Mouse (Mus musculus) intestine, embryonic 16.5 days (tissue): ENCODE results near the gene 4933427D14Rik. TPM values are rescaled to one million over a fixed set of nuclear protein-coding genes. Genes with fewer than 3 reads are reported as not detected.

Experiments
- ATAC-seq: fragments of 200-750 bp; cut with Nextera tagmentation; 2 replicates; pipeline ENCODE4 v1.8.0; 2017; ENCODE audit warnings: moderate TSS enrichment, moderate library complexity
- H3K27ac ChIP-seq: fragments of 300-500 bp; sonication (generic); 2 replicates; pipeline ENCODE4 v1.5.1; 2014; ENCODE audit warnings: mild to moderate bottlenecking, low read length
- H3K27me3 ChIP-seq: fragments of 300-500 bp; sonication (generic); replicated peaks from 2 replicates; pipeline ENCODE4 v1.6.1; 2014; ENCODE audit warnings: low read length, control low read depth, mixed read lengths; ENCODE audit not compliant: control insufficient read depth, insufficient read depth
- H3K36me3 ChIP-seq: fragments of 300-500 bp; sonication (generic); 2 replicates; pipeline ENCODE4 v1.6.1; 2014; ENCODE audit warnings: low read length, control low read depth; ENCODE audit not compliant: control insufficient read depth, insufficient read depth
- H3K4me1 ChIP-seq: fragments of 300-500 bp; sonication (generic); 2 replicates; pipeline ENCODE4 v1.6.1; 2014; ENCODE audit warnings: low read length, control low read depth, mixed read lengths; ENCODE audit not compliant: control insufficient read depth, insufficient read depth
- H3K4me2 ChIP-seq: fragments of 300-500 bp; sonication (generic); 2 replicates; pipeline ENCODE4 v1.6.1; 2014; ENCODE audit warnings: low read depth, low read length, control low read depth
- H3K4me3 ChIP-seq: fragments of 300-500 bp; sonication (generic); 2 replicates; pipeline ENCODE4 v1.5.1; 2014; ENCODE audit warnings: mild to moderate bottlenecking, low read length
- H3K9ac ChIP-seq: fragments of 300-500 bp; sonication (generic); 2 replicates; pipeline ENCODE4 v1.6.1; 2014; ENCODE audit warnings: low read depth, low read length
- H3K9me3 ChIP-seq: fragments of 300-500 bp; sonication (generic); 2 replicates; pipeline ENCODE4 v1.6.1; 2016; ENCODE audit warnings: low read length, control low read depth; ENCODE audit not compliant: control insufficient read depth
- WGBS: fragments of 180-500 bp; shearing (Covaris S2); extraction: QIAGEN DNeasy Blood & Tissue Kit; methylation state at CpG from one replicate; pipeline ENCODE4 v1.1.7; 2014; 5-methylcytosine and 5-hydroxymethylcytosine counted together
- polyA plus RNA-seq: library from polyadenylated mRNA; unstranded; fragments of >200 nt; fragmentation: Nextera tagmentation; extraction: Ambion mirVana; gene quantifications from 2 replicates; pipeline ENCODE4 v1.2.1, GENCODE M21; 2015

4933427D14Rik gene
- polyA plus RNA-seq, 1 experiment from 2014 or later: 9.5 TPM

DNA sequence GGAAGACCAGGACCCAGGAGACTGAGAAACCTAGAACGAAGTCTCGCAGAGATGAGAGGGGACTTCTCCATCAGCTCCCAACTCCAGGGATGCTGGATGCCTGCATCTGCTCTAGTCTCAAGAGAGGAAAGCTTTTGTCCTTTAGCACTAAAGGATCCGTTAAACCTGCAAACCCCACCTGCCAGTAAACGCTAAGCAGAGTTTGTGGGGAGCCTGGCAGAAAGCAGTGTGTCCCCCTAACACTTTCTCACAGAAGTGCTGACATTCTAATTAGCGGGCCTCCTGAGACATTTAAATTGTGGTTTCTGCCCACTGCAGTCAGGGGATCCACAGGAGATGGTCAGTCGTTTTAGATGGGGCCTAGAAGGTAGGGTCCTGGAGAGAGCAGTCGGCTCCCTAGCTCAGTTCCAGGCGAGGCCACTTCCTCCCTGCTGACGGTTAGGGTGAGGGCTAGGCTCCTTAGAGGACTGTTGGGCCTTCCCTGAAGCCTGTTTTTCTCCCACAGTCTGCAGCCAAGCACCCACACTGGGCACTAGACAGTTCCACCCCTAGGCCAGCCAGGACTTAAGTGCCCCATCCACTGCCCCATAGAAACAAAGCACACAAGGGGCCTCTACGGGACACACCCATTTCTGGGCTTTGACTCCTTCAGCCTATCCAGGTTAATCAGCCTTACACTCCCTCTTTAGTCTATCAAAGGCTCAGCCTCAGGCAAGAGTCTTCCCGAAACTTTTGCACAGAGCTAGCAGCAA lies 70.9 kb downstream of the 4933427D14Rik start:
- no peaks in the 10 kb centered on the region for H3K9me3 ChIP-seq
- H3K4me3 ChIP-seq: peak overlapping the region; percentile 65
- H3K4me1 ChIP-seq: peaks cover 25% of the 10 kb centered on the region
- no peak for ATAC-seq
- peak overlapping the region; percentile 98 for H3K4me2 ChIP-seq
- H3K27me3 ChIP-seq: peaks cover 22% of the 10 kb centered on the region
- H3K9ac ChIP-seq: peak overlapping the region; percentile 69
- 40% methylated on average over 11 of the region's 11 CpGs for WGBS
- H3K27ac ChIP-seq: no peak overlapping the region
- H3K36me3 ChIP-seq: no peaks in the 10 kb centered on the region

DNA sequence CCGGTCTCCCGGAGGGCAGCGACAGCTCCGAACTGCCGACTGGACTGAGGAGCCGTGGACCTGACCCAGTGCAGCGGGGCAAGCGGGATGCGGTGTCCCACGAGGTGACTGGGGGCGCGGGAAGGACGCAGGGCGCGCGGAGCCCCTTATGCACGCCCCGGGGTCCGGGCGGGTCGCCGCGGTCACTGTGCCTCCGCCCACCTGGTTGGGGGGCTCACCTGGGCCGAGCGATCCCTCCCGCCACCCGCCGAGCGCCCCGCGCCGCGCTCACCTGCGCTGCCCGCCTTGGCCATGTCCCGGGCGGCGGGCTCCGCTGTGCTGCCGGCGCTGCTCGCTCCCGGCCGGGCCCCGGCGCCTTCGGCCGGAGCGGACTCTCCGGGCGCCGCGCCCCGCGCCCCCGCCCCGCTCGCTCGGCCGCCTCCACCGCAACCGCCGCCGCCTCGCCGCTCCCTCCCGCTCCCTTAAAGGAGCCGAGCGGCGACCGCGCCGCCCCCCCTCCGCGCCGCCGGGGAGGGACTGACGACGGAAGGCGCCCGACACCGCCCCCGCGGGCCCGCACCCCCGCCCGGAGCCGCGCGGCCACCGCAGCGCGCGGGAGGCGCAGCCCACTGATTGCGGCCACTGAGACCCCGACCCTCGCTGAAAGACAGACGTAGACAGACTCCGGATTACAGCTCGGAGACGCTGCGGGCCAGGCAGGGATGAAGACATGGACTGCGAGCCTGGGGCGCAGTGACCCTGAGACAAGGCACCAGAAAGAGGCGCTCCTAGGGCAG lies 71.7 kb downstream of the 4933427D14Rik start, which contains the start of gene Pitpnm3:
Gene Pitpnm3, minus strand, starts transcription at position 396 of the 776 bp plus-strand sequence.
- under 1% methylated on average over 97 of the region's 107 CpGs for WGBS
- Histone ChIP-seq H3K27ac (no peak within 1 kb of the TSS), H3K36me3 (no peaks in the 10 kb centered on the region), H3K4me3 (peak within 1 kb of the TSS; percentile 65), H3K4me1 (peaks cover 30% of the 10 kb centered on the region), H3K4me2 (peak within 1 kb of the TSS; percentile 98), H3K9ac (peak within 1 kb of the TSS; percentile 69), H3K9me3 (no peaks in the 10 kb centered on the region), H3K27me3 (peaks cover 22% of the 10 kb centered on the region)
- ATAC-seq: peak; percentile 31

DNA sequence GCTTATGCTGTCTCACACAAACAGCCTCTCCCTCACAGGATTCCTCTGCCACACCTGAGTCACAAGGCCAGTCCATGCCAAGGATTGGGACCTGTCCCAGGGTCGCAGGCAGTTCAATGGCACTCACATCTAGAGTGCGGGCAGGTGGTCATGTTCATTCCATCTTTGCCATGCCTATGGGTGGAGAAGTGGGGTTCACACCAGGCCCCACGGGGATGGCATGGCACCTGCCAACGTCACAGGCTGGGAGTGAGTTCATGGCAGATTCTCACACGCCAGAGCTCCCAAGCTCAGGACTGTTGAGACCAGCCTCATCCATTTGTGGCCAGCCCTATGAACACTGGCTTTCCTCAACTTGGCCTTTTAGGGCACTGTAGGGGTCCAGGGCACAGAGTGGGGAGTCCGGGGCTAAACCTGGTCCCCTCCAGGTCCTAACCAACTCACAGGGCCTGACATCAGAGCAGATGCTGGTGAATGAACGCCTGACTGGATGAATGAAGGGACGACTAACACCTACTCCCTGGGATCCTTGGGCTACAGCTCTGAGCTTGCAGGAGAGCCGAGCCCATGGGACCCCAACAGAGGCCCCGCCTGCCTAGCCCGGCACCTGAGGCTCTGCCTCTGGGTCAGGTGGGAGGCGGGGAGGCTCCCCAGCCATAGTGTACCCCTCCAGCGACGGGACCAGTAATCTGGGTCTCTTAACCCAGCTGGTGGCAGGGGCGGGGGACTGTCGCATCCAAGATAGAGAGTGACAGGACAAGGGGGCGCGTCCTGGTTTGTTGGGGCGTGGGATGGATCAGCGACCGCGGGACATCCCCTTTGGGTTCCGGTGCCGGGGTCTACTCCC lies 72.5 kb downstream of the 4933427D14Rik start:
- Histone ChIP-seq H3K4me1 (peaks cover 32% of the 10 kb centered on the region), H3K9ac (peak overlapping the region; percentile 69), H3K36me3 (no peaks in the 10 kb centered on the region), H3K4me3 (peak overlapping the region; percentile 65), H3K9me3 (no peaks in the 10 kb centered on the region), H3K27ac (no peak overlapping the region), H3K27me3 (peaks cover 22% of the 10 kb centered on the region), H3K4me2 (peak overlapping the region; percentile 98)
- ATAC-seq: no peak
- WGBS: 20% methylated on average over 24 of the region's 24 CpGs

DNA sequence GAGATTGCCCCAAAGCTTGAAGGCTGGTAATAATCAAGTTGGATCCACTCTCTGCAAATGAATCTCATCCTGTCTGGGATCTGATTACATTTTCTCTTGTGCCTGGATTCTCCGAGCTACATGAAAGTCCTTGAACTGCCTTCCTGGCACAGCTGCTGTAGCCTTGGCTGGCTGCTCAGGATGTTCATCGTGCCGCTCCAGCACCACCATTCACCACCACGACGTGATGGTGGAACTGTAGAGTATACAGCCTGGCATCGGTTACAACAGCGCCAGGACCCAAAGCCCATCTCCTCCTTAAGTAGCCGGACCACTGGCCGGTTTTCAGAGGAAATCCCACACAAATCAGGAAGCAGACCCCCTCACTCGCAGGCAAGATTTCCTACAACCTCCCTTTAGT lies 74.2 kb downstream of the 4933427D14Rik start:
- ATAC-seq: no peak
- Histone ChIP-seq H3K9me3 (no peaks in the 10 kb centered on the region), H3K4me1 (peaks cover 32% of the 10 kb centered on the region), H3K4me2 (no peak overlapping the region), H3K9ac (no peak overlapping the region), H3K27me3 (peaks cover 22% of the 10 kb centered on the region), H3K4me3 (no peak overlapping the region), H3K27ac (no peak overlapping the region; the same call in 1 of the 2 replicates), H3K36me3 (no peaks in the 10 kb centered on the region)
- WGBS: 59% methylated on average over 10 of the region's 10 CpGs

DNA sequence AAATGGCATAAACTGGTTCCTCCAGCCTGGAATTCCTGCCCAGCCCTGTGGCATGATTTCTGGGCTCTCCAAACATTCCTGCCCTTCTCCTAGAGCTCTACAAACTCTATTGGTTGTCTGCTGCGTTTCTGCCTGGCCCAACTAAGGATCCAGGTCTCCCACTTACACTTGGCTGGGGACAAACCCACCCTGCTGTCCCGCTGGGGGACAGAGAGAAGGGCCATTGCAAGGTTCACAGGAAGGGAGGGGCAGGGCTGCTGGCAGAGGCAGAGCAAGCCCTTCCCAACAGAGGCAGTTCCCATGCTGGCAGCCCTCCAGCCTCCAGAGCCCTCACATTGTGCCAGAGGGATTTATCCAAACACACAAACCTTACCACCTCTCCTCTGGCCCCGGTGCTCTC lies 75.0 kb downstream of the 4933427D14Rik start:
- Histone ChIP-seq H3K9ac (no peak overlapping the region), H3K9me3 (no peaks in the 10 kb centered on the region), H3K4me3 (no peak overlapping the region), H3K4me1 (peaks cover 32% of the 10 kb centered on the region), H3K4me2 (no peak overlapping the region), H3K27me3 (peaks cover 22% of the 10 kb centered on the region), H3K27ac (peak overlapping the region; percentile 13), H3K36me3 (no peaks in the 10 kb centered on the region)
- peak; percentile 35 for ATAC-seq
- WGBS: 18% methylated on average over 3 of the region's 3 CpGs

DNA sequence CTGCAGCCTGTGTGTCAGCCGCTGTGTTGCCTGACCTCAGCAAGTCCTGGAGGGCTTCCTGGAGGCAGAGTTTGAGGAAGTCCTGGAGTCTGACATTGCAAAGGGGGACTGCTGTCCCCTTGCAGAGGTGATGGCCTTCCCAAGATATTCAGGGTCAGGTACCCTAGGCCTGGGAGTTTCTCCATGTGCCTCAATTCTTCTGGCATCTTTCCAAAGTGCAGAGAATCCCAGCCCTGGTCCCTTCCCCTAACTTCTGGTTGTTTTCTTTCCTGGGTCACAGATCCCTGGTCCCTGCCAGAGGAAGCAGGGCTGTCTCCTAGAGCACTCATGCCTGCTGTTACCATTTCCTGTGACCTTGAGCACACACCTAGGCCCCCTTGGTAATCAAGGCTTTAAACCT lies 75.6 kb downstream of the 4933427D14Rik start:
- H3K4me1 ChIP-seq: peaks cover 32% of the 10 kb centered on the region
- no peak overlapping the region for H3K27ac ChIP-seq
- no peak overlapping the region for H3K4me2 ChIP-seq
- ATAC-seq: no peak
- H3K36me3 ChIP-seq: no peaks in the 10 kb centered on the region
- H3K9me3 ChIP-seq: no peaks in the 10 kb centered on the region
- 90% methylated on average over 1 of the region's 1 CpGs for WGBS
- H3K4me3 ChIP-seq: no peak overlapping the region
- H3K27me3 ChIP-seq: peaks cover 19% of the 10 kb centered on the region
- H3K9ac ChIP-seq: no peak overlapping the region

DNA sequence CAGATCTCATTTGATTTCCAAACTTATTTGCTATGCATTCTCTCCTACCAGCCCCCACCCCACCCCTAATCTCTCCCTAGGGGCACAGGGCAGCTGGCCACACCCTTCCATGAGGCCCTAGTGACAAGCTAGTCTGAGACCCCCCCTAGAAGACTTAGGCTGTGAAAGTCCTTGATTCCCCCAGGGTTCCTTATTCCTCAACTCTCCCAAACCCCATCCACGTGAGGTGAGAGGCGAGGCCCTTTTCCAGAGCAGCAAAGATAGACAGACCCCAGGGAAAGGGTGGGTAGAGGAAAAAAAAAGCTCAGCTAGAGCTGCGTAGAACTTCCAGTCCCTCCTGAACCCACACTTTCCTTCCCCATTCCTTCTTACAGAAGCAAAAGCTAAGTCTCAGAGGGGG lies 76.4 kb downstream of the 4933427D14Rik start:
- Histone ChIP-seq H3K4me2 (no peak overlapping the region), H3K27me3 (peaks cover 17% of the 10 kb centered on the region), H3K9ac (no peak overlapping the region), H3K27ac (no peak overlapping the region), H3K9me3 (no peaks in the 10 kb centered on the region), H3K4me3 (no peak overlapping the region), H3K36me3 (no peaks in the 10 kb centered on the region), H3K4me1 (peaks cover 28% of the 10 kb centered on the region)
- ATAC-seq: no peak
- WGBS: 81% methylated on average over 3 of the region's 3 CpGs

DNA sequence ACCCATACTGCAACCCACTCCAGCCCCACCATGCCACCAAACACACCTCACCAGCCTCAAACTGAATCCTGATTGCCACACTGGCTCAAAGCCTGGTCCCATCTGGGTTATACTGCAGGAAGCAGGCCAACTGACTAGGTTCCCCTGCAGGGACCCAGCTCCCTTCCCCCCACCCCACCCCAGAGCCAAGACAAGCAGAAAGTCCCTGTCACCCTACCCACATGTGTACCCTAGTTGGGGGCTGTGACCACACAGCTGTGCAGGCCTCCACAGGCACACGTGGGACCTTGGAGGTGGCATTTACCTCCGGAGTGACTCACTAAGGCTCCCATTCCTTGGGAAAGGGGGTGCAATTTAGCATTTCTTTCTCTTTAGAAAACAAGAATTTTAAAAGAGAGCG lies 76.8 kb downstream of the 4933427D14Rik start:
- no peak overlapping the region for H3K9ac ChIP-seq
- no peak overlapping the region for H3K27ac ChIP-seq
- no peak overlapping the region for H3K4me2 ChIP-seq
- no peaks in the 10 kb centered on the region for H3K9me3 ChIP-seq
- no peak for ATAC-seq
- no peak overlapping the region for H3K4me3 ChIP-seq
- H3K27me3 ChIP-seq: peaks cover 15% of the 10 kb centered on the region; the same call in 1 of the 2 replicates
- WGBS: 73% methylated on average over 3 of the region's 3 CpGs
- no peaks in the 10 kb centered on the region for H3K36me3 ChIP-seq
- H3K4me1 ChIP-seq: peaks cover 26% of the 10 kb centered on the region

DNA sequence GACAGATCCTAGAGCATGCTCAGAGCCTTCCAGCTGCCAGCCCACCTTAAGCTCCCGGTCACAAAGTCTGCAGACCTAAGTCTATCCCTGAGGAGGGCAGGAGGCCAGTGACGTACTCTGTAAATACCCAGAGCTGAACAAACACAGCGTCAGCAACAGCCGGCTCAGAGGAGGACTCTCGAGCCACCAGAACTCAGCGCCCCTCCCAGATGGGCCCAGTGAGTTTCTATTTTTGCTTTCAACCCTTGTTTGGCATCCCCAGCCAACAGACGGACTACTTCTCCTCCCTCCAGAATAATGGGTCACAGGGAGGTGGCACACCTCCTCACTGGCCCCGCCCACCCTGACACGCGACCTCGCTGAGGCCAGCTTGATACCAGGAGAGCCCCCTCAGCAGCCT lies 77.2 kb downstream of the 4933427D14Rik start:
- H3K4me1 ChIP-seq: peaks cover 24% of the 10 kb centered on the region
- peaks cover 10% of the 10 kb centered on the region; the same call in 1 of the 2 replicates for H3K27me3 ChIP-seq
- peak; percentile 67 for ATAC-seq
- H3K36me3 ChIP-seq: no peaks in the 10 kb centered on the region
- H3K4me2 ChIP-seq: no peak overlapping the region
- 13% methylated on average over 11 of the region's 11 CpGs for WGBS
- H3K9me3 ChIP-seq: no peaks in the 10 kb centered on the region
- peak overlapping the region; percentile 34; the same call in 1 of the 2 replicates for H3K27ac ChIP-seq
- no peak overlapping the region for H3K9ac ChIP-seq
- no peak overlapping the region for H3K4me3 ChIP-seq
